Mouse (Mus musculus) bone marrow macrophage, adult 2 months (primary cell): ENCODE results near the gene Col24a1.

Experiments used
- CTCF ChIP-seq: IDR thresholded peaks from 2 replicates; pipeline ENCODE4 v1.5.1; 2012; ENCODE audit warnings: low read depth, mild to moderate bottlenecking, low read length, moderate library complexity
- POLR2A ChIP-seq: IDR thresholded peaks from 2 replicates; pipeline ENCODE4 v1.6.1; 2012; ENCODE audit warnings: mild to moderate bottlenecking, low read depth, low read length, borderline replicate concordance

- no peak for TF ChIP-seq CTCF
- TF ChIP-seq POLR2A: no peak
These were observed 99.9 kb downstream of the Col24a1 start for GRCm38 (mm10) chr3:145391986-145392659.
